Comparison of ENCODE assay signal across 8 mouse cellular contexts in the genomic region with DNA sequence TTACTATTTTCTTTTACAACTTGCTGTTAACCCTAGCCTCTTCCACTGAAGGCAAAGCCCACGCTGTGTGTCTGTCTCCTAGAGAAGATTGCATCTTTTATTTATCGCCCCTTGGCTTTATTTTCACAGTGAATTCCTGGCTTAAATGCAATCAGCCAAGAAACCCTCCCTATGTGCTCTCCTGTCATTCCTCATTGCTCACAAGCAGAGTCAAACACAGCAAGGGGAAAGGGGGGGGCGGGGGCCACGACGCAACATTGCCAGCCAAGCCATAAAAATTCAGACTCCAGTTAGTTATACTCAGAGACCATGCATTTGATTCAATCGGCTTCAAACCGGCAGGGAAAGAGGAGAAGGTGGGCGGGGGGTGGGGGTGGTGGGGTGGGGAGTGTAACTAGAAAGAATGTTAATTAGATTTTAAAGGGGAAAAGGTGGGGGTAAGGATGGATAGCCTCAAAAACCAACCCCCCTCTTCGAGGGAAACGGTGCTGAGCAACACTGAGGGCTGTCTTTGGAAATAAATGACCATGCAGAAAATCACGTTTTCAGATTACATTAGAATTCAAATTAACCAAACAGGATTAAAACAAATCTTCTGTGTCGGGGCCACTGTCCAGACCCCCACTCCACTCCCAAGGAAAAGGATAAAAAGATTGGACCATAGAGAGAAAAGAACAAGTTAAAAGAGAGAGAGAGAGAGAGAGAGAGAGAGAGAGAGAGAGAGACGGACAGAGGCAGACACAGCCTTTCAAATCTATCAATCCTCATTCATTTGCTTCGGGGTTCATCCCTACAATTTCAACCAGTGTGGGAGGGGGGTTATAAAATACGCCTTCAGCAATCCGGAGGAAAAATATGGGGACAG.
DNase-seq lines count a peak whose midpoint lies in the region; ATAC-seq and TF ChIP-seq lines count a peak whose summit lies in the region.

No protein-coding gene starts in this region.

- peak overlapping the region; percentile 94 for H3K9ac ChIP-seq in heart, embryonic 13.5 days
- peak overlapping the region; percentile 97 for H3K9ac ChIP-seq in hindbrain, embryonic 14.5 days
- peak overlapping the region; percentile 95 for H3K9ac ChIP-seq in midbrain, embryonic 16.5 days (ENCODE audit: low read depth, low read length)

- H3K4me2 ChIP-seq in heart, embryonic 13.5 days = peak overlapping the region; percentile 79
- H3K4me2 ChIP-seq in hindbrain, embryonic 14.5 days (replicated peaks) = peak overlapping the region; percentile 61
- peak overlapping the region; percentile 57 for H3K4me2 ChIP-seq in midbrain, embryonic 16.5 days (ENCODE audit: low read length)

- H3K27ac ChIP-seq in heart, embryonic 13.5 days (replicated peaks) = 0 out of 2 replicates have a peak overlapping the region, but pooled peaks have one; percentile 79
- H3K27ac ChIP-seq in hindbrain, embryonic 14.5 days = peak overlapping the region; percentile 99
- H3K27ac ChIP-seq in midbrain, embryonic 16.5 days (ENCODE audit: low read length) = peak overlapping the region; percentile 94
- no peak overlapping the region for H3K27ac ChIP-seq in thymus, adult 2 months (ENCODE audit: control insufficient read depth, insufficient read depth, low read length)

- 4% methylated on average over 16 of the region's 16 CpGs for WGBS in heart, embryonic 13.5 days
- WGBS in hindbrain, embryonic 14.5 days = under 1% methylated on average over 15 of the region's 16 CpGs
- under 1% methylated on average over 16 of the region's 16 CpGs for WGBS in midbrain, embryonic 16.5 days
- WGBS in thymus, adult 2 months = 36% methylated on average over 16 of the region's 16 CpGs

- peak overlapping the region; percentile 89 for H3K4me3 ChIP-seq in heart, embryonic 13.5 days
- H3K4me3 ChIP-seq in hindbrain, embryonic 14.5 days (replicated peaks; ENCODE audit: low read length) = peak overlapping the region; percentile 82
- H3K4me3 ChIP-seq in midbrain, embryonic 16.5 days (ENCODE audit: low read depth, low read length) = peak overlapping the region; percentile 99
- no peak overlapping the region for H3K4me3 ChIP-seq in thymus, adult 2 months (ENCODE audit: control insufficient read depth, insufficient read depth, low read length)

- peaks cover 30% of the 10 kb centered on the region for H3K4me1 ChIP-seq in heart, embryonic 13.5 days
- peaks cover 46% of the 10 kb centered on the region for H3K4me1 ChIP-seq in hindbrain, embryonic 14.5 days (replicated peaks; ENCODE audit: control insufficient read depth, insufficient read depth, low read length)
- H3K4me1 ChIP-seq in midbrain, embryonic 16.5 days (ENCODE audit: control insufficient read depth, insufficient read depth, low read length) = peaks cover 32% of the 10 kb centered on the region
- H3K4me1 ChIP-seq in thymus, adult 2 months (replicated peaks; ENCODE audit: control insufficient read depth, insufficient read depth, low read length) = peaks cover 12% of the 10 kb centered on the region

- no peak for TF ChIP-seq CTCF in brain, embryonic 14.5 days (IDR thresholded peaks at IDR 0.05; ENCODE audit: borderline replicate concordance, extremely low read depth, insufficient read depth, insufficient read length)
- TF ChIP-seq CTCF in thymus, adult 2 months (IDR thresholded peaks at IDR 0.05; ENCODE audit: borderline replicate concordance, control insufficient read depth, extremely low read depth, insufficient read depth, low read length, poor library complexity) = no peak

- no peaks in the 10 kb centered on the region for H3K36me3 ChIP-seq in heart, embryonic 13.5 days
- no peaks in the 10 kb centered on the region for H3K36me3 ChIP-seq in hindbrain, embryonic 14.5 days (replicated peaks; ENCODE audit: control insufficient read depth, insufficient read depth)
- no peaks in the 10 kb centered on the region for H3K36me3 ChIP-seq in midbrain, embryonic 16.5 days (ENCODE audit: control insufficient read depth, insufficient read depth, low read length)
- H3K36me3 ChIP-seq in thymus, adult 2 months (ENCODE audit: control insufficient read depth, insufficient read depth, low read length) = no peaks in the 10 kb centered on the region

- ATAC-seq in heart, embryonic 13.5 days (ENCODE audit: extremely low read depth, insufficient number of reproducible peaks, low FRiP score, low TSS enrichment) = no peak
- no peak for ATAC-seq in hindbrain, embryonic 14.5 days (ENCODE audit: low FRiP score)
- no peak for ATAC-seq in midbrain, embryonic 16.5 days

- peaks cover 4% of the 10 kb centered on the region; the same call in 1 of the 2 replicates for H3K27me3 ChIP-seq in heart, embryonic 13.5 days (replicated peaks)
- no peaks in the 10 kb centered on the region for H3K27me3 ChIP-seq in hindbrain, embryonic 14.5 days (ENCODE audit: control insufficient read depth, insufficient read depth, low read length)
- H3K27me3 ChIP-seq in midbrain, embryonic 16.5 days (ENCODE audit: control insufficient read depth, insufficient read depth, low read depth, low read length) = no peaks in the 10 kb centered on the region
- H3K27me3 ChIP-seq in thymus, adult 2 months (ENCODE audit: control insufficient read depth, insufficient read depth, low read length) = peaks cover 22% of the 10 kb centered on the region

- DNase-seq in heart, postnatal 36 days = no peak
- DNase-seq in brain, embryonic 14.5 days (ENCODE audit: low read depth) = peak; percentile 65
- DNase-seq in hindbrain, embryonic 14.5 days (ENCODE audit: low spot score) = no peak
- DNase-seq in thymus, adult 2 months = no peak
- no peak for DNase-seq in urinary bladder, postnatal 36 days (ENCODE audit: low spot score in 2 of 2)
- DNase-seq in adrenal gland, postnatal 14 days = no peak

- no peaks in the 10 kb centered on the region for H3K9me3 ChIP-seq in heart, embryonic 13.5 days
- H3K9me3 ChIP-seq in hindbrain, embryonic 14.5 days (ENCODE audit: control insufficient read depth, low read length) = no peaks in the 10 kb centered on the region
- H3K9me3 ChIP-seq in midbrain, embryonic 16.5 days (replicated peaks; ENCODE audit: control insufficient read depth, low read length, poor library complexity, severe bottlenecking) = no peaks in the 10 kb centered on the region

- no peak for TF ChIP-seq POLR2A in brain, embryonic 14.5 days (IDR thresholded peaks at IDR 0.05; ENCODE audit: borderline replicate concordance, extremely low read depth, insufficient read depth, insufficient read length, poor library complexity, severe bottlenecking)
- no peak for TF ChIP-seq POLR2A in thymus, adult 2 months (IDR thresholded peaks at IDR 0.05; ENCODE audit: control insufficient read depth, extremely low read depth, insufficient read depth, low read length, poor library complexity)

- intact Hi-C loops in heart, postnatal 36 days (cut with DNase I) = loop anchor here (2.0 to 5.0 kb wide), 3 partner anchors 135 to 425 kb away; no protein-coding TSS in a partner anchor
